Mouse (Mus musculus) spleen, adult 2 months (tissue): ENCODE measurements around the gene Gtf3c4.

Experiments used
- CTCF ChIP-seq: fragments of 200-500 bp; IDR thresholded peaks from 2 replicates; pipeline ENCODE4 v1.5.1; 2011; ENCODE audit warnings: mild to moderate bottlenecking, inconsistent platforms; ENCODE audit not compliant: insufficient read depth, insufficient read length, insufficient replicate concordance; ENCODE audit errors: extremely low read depth
- POLR2A ChIP-seq: fragments of 200-500 bp; IDR thresholded peaks from 2 replicates; pipeline ENCODE4 v1.6.1; 2011; ENCODE audit warnings: low read depth, low read length, inconsistent platforms

GRCm38 (mm10) chr2:28774073-28774472 is 66.1 kb downstream of the Gtf3c4 start:
- no peak for TF ChIP-seq POLR2A
- no peak for TF ChIP-seq CTCF
